Mouse (Mus musculus) kidney, adult 2 months (tissue): ENCODE measurements around the gene Cryaa. TPM values are rescaled to one million over a fixed set of nuclear protein-coding genes. Genes with fewer than 3 reads are reported as not detected.

Experiments used
- DNase-seq: peaks from one replicate; pipeline ENCODE4 v3.0.0; 2021
- H3K27ac ChIP-seq: fragments of 200-500 bp; 2 replicates; pipeline ENCODE4 v1.5.1; 2012; ENCODE audit warnings: low read depth, low read length, control low read depth, inconsistent platforms; ENCODE audit not compliant: insufficient read depth
- H3K27me3 ChIP-seq: fragments of 200-500 bp; replicated peaks from 2 replicates; pipeline ENCODE4 v1.6.1; 2012; ENCODE audit warnings: mild to moderate bottlenecking, moderate library complexity, low read length, inconsistent platforms; ENCODE audit not compliant: control insufficient read depth, insufficient read depth
- H3K36me3 ChIP-seq: fragments of 200-500 bp; 2 replicates; pipeline ENCODE4 v1.6.1; 2012; ENCODE audit warnings: mild to moderate bottlenecking, moderate library complexity, low read length, inconsistent platforms; ENCODE audit not compliant: control insufficient read depth, insufficient read depth
- H3K4me1 ChIP-seq: fragments of 200-500 bp; 2 replicates; pipeline ENCODE4 v1.6.1; 2011; ENCODE audit warnings: low read length; ENCODE audit not compliant: control insufficient read depth, insufficient read depth
- H3K4me3 ChIP-seq: fragments of 200-500 bp; 2 replicates; pipeline ENCODE4 v1.5.1; 2011; ENCODE audit warnings: mild to moderate bottlenecking, low read depth, low read length, control low read depth; ENCODE audit not compliant: insufficient read depth
- CTCF ChIP-seq: fragments of 200-500 bp; conservative IDR thresholded peaks from 2 replicates; pipeline ENCODE4 v1.5.1; 2011; ENCODE audit warnings: low read depth, mild to moderate bottlenecking, control low read depth, low read length, moderate library complexity, mixed read lengths; ENCODE audit not compliant: insufficient read depth, insufficient read length
- POLR2A ChIP-seq: fragments of 200-500 bp; IDR thresholded peaks from one replicate; pipeline ENCODE4 v1.6.1; 2011; ENCODE audit warnings: low read depth, low read length, control low read depth
- WGBS: fragments of 180-500 bp; shearing (Covaris S2); methylation state at CpG from one replicate; pipeline ENCODE4 v1.1.7; 2018; 5-methylcytosine and 5-hydroxymethylcytosine counted together
- polyA plus RNA-seq: library from polyadenylated mRNA; depleted of rRNA; stranded (reverse); fragments of >200 nt; gene quantifications from 2 replicates; pipeline ENCODE4 v1.2.3, GENCODE M21; 2012

Cryaa gene
- polyA plus RNA-seq, 1 experiment, result 0.99 TPM

- H3K36me3 ChIP-seq, result no peaks in the 10 kb centered on the region
- H3K4me1 ChIP-seq, result no peaks in the 10 kb centered on the region; the same call in 1 of the 2 replicates
- no peak overlapping the region; the same call in none of the 2 replicates for H3K27ac ChIP-seq
- no peaks in the 10 kb centered on the region for H3K27me3 ChIP-seq
- TF ChIP-seq CTCF, result no peak
- TF ChIP-seq POLR2A, result no peak
- WGBS, result 51% methylated on average over 7 of the region's 7 CpGs
- no peak overlapping the region for H3K4me3 ChIP-seq
- peak; percentile 81 for DNase-seq
These were observed 31.6 kb downstream of the Cryaa start for GRCm38 (mm10) chr17:31709121-31709741.

- Histone ChIP-seq H3K36me3 (no peaks in the 10 kb centered on the region), H3K27me3 (no peaks in the 10 kb centered on the region), H3K4me3 (no peak overlapping the region), H3K27ac (no peak overlapping the region), H3K4me1 (no peaks in the 10 kb centered on the region; the same call in 1 of the 2 replicates)
- 55% methylated on average over 8 of the region's 8 CpGs for WGBS
- peak; percentile 62 for DNase-seq
- TF ChIP-seq POLR2A (no peak), CTCF (no peak)
These were observed 32.8 kb downstream of the Cryaa start for GRCm38 (mm10) chr17:31710455-31710854.

GRCm38 (mm10) chr17:31713709-31714108 is 36.1 kb downstream of the Cryaa start:
- H3K27ac ChIP-seq, result no peak overlapping the region
- TF ChIP-seq POLR2A (no peak), CTCF (no peak)

GRCm38 (mm10) chr17:31714125-31714524 is 36.5 kb downstream of the Cryaa start:
- WGBS, result 82% methylated on average over 3 of the region's 3 CpGs
- no peak for DNase-seq
- no peak for TF ChIP-seq CTCF
- no peak for TF ChIP-seq POLR2A
- H3K36me3 ChIP-seq, result no peaks in the 10 kb centered on the region
- no peaks in the 10 kb centered on the region for H3K27me3 ChIP-seq
- no peaks in the 10 kb centered on the region; the same call in 1 of the 2 replicates for H3K4me1 ChIP-seq
- no peak overlapping the region for H3K4me3 ChIP-seq
- no peak overlapping the region for H3K27ac ChIP-seq

More at GRCm38 (mm10) chr17:31713709-31714108, 36.1 kb downstream of the Cryaa start:
- no peaks in the 10 kb centered on the region; the same call in 1 of the 2 replicates for H3K4me1 ChIP-seq
- DNase-seq, result no peak
- no peaks in the 10 kb centered on the region for H3K36me3 ChIP-seq
- H3K4me3 ChIP-seq, result no peak overlapping the region
- 80% methylated on average over 9 of the region's 9 CpGs for WGBS
- no peaks in the 10 kb centered on the region for H3K27me3 ChIP-seq

- Histone ChIP-seq H3K4me3 (no peak overlapping the region), H3K27me3 (no peaks in the 10 kb centered on the region), H3K27ac (no peak overlapping the region), H3K4me1 (no peaks in the 10 kb centered on the region; the same call in 1 of the 2 replicates), H3K36me3 (no peaks in the 10 kb centered on the region)
- 90% methylated on average over 11 of the region's 11 CpGs for WGBS
- TF ChIP-seq CTCF (no peak), POLR2A (no peak)
- DNase-seq, result no peak
These were observed 37.4 kb downstream of the Cryaa start for GRCm38 (mm10) chr17:31715006-31715405.

GRCm38 (mm10) chr17:31721637-31722036 is 44.0 kb downstream of the Cryaa start:
- WGBS, result 71% methylated on average over 6 of the region's 6 CpGs
- Histone ChIP-seq H3K27me3 (no peaks in the 10 kb centered on the region), H3K36me3 (no peaks in the 10 kb centered on the region), H3K4me1 (no peaks in the 10 kb centered on the region), H3K27ac (no peak overlapping the region), H3K4me3 (no peak overlapping the region)
- TF ChIP-seq CTCF, result no peak
- TF ChIP-seq POLR2A, result no peak
- no peak for DNase-seq

- peaks cover 18% of the 10 kb centered on the region for H3K4me1 ChIP-seq
- no peaks in the 10 kb centered on the region for H3K36me3 ChIP-seq
- H3K27ac ChIP-seq, result no peak overlapping the region
- no peaks in the 10 kb centered on the region for H3K27me3 ChIP-seq
- DNase-seq, result no peak
- WGBS, result 76% methylated on average over 6 of the region's 6 CpGs
- H3K4me3 ChIP-seq, result no peak overlapping the region
- TF ChIP-seq CTCF (no peak), POLR2A (no peak)
These were observed 47.8 kb downstream of the Cryaa start for GRCm38 (mm10) chr17:31725366-31725765.
